Mouse (Mus musculus): ENCODE measurements at regions not wholly inside any gene's neighbourhood (a gene's known extent, or its start where the extent isn't known, plus 50 kb on each side); places are given as distances from the start of the nearest gene placed in this dataset.

DNA sequence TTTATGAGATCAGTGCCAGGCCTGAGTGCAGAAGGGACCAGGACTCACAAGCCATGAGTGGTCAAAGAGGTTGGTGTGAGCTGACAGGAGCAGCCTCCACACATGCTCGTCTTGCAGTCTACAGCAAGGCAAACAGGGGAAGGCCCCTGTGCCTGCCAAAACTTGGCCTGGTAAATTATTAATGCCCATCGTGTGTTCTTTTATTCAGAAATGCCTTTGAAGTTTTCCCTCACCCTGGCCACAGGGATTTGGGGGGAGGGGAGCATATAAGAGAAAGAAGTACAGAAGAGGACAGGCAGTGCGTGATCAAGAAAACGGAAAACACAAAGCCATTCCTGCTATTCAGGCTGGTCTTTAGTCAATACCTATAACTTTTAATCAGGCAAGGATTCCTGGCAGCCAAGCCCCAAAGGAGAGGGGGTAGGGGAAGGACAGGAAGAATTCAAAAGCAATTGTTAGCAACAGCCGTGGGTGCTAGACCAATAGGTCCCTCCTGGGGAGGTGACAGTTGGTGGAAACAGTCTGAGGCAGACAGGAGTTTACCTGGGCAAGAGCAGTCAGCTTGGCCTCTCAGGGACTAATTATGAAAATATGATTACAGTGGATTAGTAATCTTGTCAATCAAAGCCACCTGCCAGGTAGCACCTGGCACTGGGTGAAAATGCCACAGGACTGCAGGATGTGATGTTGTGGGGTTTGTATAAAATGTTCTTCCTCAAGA is 357.4 kb upstream of the Rack1 start:
- TF ChIP-seq EP300 (optimal IDR thresholded peaks at IDR 0.05) (no peak), CTCF (IDR thresholded peaks at IDR 0.05; ENCODE audit: low read depth) (no peak)

All from stomach, postnatal 0 days (tissue).